Mouse (Mus musculus) lung, adult 18-20 months (tissue): ENCODE measurements around the gene Snx29.

ENCODE experiments used
- DNase-seq, 2 experiments: peaks; one replicate each; pipeline ENCODE4 v3.0.0; 2022; ENCODE audit warnings: mixed read lengths in 2 of 2

Snx29 gene

DNA sequence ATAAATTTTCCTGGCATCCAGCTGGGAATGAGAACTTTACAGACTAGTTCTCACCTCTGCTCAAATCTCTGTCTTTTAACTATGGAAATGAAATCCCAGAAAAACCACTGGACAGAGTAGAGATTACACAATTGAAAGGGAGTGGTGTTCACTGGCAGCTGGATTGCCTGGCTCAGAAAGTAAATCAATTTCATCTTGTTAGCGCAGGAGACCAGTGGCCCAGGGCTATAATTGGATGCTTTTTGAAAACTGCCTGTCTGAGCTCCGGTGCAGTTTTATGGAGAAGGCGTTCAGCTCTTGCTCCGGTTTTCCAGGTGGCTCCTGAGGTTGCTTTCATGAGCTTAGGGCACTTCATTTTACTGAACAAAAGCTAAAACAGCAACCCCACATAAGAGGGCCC is 371.7 kb downstream of the Snx29 start:
- DNase-seq, result no peak

DNA sequence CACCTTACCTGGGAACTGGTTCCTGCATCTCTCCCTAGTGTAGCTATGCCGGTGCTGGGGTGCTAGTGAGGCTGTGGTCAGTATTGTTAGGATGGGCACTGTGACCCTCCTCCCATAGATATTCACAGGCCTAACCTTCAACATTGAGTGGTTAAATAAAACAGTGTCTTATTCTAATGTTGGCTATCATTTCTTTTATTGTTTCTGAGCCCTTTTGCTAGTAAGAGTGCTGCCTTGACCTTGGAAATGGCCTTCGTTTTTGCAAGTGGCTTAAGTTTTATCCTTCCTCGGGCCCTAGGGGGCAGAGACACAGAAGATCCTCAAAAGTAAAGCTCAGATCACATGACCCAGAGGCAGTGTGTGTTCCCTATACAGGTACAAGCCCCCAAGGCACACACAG is 374.1 kb downstream of the Snx29 start:
- DNase-seq, result no peak

DNA sequence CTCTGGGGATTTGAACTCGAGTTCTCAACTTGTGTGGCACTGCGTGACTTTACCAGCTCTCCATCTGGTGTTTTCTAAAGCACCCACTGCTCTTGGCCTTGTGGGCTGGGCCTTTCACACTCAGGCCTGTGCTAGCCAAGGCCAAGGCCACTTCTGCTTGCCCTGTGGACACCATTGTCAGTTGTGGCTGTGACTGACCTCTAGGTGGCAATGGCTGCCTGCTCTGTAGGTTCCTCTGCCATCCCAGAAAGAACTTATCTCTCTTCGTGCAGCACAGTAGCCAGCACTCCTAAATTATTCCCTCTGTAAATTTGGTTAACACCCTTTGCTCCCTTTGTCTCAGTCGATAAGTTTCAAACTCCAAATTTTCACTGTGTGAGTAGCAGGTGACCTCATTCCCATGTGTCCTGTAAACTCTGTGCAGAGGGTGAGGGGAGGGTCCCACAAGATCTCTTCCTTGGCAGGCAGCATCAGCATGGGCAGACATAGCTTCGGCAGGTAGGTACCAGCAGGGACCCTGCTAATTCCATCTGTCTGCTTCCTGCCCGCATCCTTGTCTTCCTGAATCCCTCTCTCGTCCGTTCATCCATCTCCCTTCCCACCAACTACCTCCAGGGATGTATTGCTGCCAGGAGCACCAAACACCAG is 375.1 kb downstream of the Snx29 start:
- DNase-seq, result no peak

DNA sequence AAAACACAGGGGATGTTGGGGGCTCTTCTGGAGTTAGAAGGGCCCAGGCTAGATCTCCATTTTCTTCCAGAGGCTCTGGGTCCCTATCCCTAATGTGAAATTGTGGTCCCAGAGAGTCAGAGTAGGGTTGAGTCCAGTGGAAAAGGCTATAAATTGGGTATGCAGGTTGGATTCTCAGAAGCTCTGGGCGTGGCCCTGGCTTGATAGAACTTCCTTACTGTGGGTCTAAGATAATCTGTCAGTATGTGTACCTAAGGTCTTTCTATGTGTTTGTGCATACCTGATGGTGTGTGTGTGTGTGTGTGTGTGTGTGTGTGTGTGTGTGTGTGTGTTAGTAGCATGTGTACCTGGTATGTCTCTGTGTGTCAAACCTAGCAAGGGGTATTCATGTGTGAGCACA is 378.9 kb downstream of the Snx29 start:
- no peak for DNase-seq

DNA sequence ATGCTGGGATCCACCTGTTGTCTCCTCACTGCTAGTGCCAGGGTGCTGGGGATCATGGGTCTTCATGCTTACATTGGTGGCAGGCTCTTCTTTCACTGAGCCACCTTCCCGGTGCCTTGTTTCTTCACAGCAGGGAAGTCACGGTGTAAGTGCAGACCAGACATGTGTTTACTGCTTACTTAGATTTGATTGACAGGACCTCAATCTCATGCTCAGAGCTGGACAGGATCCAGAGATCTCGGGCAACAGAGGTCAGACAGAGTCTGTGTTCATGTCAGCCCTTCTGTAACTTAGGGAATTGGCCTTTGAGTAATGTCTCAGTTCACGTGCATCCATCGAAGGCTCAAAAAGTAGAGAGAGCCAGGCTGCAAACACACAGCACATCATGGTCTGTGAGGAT is 381.4 kb downstream of the Snx29 start:
- no peak for DNase-seq

DNA sequence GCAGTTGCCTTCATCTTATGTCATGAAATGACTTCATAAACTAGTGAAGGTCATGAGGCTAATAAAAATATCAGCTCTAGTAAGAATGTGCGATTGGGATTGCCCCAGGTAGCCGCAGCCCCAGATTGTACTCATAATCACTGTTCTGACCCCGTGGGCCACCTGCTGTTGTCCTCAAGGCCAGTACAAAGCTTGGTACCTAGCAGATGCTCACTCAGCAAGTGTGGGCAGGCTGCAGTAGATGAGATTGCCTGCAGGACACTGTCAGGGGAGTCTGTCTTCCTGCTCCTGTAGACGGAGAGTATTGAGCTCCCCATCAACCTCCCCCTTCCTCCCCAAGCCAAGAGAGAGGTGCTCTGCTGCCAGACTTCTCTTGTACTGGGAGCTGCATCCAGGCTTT is 382.7 kb downstream of the Snx29 start:
- no peak for DNase-seq

DNA sequence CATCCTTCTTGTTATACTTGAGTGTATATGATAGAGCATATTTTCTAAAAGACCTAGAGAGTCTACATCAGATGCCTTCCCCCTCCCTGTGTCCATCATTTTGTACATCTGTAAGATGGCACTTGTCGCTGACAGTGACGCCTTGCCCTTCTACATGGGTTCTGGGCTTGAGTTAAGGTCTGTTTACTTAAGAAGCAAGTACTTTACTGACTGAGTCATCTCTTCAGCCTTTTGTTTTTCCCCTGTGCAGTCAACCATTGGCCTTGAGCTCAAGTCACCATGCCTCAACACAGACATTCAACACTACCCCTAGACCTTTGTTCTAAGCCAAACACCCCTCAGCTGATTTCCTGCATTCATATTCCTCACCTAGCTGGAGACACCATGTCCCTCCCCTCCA is 385.4 kb downstream of the Snx29 start:
- DNase-seq, result no peak

DNA sequence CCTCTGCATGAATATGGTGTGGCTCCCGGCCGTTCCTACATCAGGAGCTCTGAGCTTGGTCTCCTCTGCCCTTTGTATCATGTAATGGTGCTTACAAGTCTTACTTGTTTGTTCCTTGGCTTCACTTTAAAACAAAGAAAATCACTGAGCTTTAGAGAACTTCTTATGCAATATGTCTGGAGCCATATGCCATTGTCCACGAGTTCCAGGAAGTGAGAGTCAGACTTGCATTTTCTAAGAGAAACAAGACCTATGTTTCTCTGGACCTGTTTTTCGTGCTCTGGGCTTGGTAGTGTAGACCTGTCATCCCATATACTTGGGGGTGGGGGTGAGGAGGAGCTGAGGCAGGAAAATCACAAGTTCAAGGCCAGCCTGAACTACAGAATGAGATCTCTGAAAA is 386.7 kb downstream of the Snx29 start:
- no peak for DNase-seq

DNA sequence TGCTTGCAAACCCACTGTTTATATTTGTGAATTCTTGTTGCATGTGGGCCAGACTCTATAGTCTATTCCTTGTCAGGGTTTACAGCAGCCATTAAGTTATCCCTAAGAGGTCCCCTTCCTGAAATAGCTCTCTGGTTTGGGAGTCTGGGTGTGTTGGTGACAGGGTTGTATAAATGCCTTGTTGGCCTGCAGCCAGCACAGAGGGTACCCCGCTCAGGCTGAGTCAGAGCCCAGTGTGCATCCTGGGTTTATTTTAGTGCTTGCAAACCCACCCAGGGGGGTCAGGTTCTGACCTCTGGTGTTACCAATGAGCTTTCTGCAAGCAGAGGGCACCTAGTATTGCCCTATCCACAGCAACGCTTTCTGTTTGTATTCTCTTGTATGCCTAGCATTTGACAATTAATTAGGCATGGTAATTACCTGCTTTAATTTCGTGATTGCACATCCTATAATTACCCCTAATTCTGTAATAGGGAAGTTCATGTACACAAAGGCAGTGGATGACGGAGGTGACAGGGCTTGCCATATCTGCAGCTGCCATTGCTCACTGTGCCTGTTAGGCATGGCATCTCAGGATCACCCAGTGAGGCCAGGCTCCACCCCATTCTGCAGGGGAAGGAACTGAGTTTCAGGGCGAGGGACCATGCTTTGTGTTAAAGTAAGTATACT is 387.4 kb downstream of the Snx29 start:
- no peak for DNase-seq

DNA sequence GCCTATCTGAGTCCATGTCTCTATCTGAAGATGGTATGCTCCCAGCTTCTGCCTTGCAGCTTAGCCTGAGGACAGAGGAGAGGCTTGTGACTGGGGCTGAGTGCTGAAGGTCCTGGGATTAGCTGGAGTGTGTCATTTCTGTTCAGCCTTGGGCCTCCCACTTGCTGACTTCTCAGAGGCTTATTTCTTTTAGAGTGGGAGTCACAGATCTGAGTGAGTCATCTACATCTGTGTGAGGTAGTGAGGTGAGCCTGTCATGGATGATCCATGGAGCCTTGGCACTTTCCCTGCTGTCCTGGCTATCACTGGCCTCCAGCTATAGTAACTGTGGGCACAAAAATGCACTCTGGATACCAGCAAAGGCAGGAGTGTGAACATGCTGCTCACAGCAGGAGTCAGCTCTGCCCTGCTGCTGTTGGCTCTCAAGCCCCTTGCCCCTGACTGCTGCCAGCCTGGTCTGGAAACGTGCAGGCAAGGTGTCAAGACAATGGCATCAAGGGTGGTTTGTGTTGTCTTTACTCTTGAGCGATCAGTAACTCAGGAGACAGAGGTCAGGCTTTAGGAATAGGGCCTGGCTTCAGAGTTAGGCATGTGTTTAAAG is 390.7 kb downstream of the Snx29 start:
- DNase-seq, result no peak

DNA sequence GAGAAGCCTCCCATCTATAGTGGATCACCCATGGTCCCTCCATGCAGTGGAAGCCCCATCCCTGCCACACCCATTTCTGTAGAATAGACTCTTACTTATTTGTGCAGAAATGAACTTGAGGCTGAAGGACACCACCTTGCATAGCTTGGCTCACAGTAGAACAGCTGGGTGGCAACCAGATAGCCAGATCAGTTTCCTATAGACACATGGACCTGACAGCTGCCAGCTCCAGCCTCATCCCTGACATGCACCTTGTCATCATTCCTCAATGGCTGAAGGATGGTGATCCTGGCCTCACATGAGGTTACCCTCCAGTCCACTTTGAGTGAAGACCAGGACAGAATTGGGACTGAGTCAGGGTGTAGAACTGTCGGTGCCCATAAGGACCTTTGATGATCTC is 394.2 kb downstream of the Snx29 start:
- DNase-seq, result no peak

DNA sequence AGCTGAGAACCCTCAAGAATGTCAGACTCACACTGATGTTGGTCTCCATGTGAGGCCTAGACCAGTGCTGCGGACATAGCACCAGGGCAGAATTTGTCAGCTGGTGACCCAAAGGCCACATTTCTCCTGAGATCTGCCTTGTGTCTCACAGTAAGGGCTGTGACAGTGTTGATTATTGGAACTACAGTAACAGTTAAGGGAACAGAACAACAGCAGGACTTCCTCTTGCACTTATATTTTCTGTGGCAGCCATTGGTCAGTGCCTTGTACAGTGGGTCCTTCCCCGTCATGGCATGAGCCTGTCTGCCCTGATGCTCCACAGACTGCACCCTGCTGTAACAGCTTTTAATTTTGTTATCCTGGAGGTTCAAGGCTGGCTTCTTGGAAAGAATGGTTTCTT is 403.2 kb downstream of the Snx29 start:
- DNase-seq, result no peak

DNA sequence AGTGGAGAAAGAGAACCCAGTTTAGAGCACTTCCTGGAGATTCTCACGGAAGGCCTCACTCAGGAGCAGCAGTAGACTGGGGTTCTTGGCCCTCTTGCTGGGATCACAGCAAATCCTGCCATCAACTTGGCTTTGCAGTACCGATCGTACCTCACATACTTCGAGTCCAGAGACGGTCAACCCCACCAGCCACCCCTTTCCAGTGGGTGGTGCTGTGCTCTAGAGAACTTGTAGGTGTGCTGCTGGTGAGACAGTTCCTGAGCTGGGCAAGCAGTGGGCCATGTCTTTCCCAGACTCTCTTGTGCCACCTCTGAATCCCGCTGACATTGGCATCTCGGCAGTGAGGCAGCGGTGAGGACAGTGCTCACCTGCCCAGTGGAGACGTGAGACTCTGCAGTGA is 404.6 kb downstream of the Snx29 start:
- no peak for DNase-seq

DNA sequence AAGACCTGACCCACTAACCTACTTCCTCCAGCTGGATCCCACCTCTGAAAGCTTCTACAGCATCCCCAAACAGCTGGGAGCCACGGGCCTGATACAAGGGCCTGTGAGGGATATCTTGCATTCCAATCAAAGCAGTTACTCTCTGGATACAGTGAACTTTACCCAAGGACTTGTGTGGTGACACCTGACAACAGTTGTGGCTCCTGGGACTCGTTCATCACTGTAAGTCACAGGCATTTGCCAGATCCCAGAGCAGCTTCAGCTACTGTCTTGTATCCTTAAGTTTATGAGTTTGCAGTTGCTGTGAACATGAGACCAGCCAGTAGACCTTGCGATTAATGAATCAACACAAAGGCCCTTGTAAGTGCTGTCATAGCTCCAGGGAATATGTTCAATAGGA is 405.4 kb downstream of the Snx29 start:
- DNase-seq, result no peak

DNA sequence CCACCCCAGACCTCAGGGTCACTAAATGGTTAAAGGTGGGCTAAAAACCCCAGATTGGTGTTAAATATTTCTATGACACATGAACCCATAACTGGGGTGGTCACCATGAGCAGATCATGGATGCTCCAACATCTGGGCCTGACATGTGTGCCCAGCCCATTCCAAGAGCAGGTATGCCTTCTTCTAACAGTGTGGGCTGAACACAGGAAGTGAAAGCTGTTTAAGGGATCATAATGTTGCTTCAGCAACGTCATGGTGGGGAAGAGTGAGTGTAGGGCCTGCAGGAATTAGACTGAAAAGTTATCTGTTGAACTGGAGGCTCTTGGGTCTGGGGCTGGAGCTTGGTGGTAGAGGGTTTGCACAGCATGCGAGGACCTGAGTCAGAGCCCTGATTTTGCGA is 405.9 kb downstream of the Snx29 start:
- no peak for DNase-seq

DNA sequence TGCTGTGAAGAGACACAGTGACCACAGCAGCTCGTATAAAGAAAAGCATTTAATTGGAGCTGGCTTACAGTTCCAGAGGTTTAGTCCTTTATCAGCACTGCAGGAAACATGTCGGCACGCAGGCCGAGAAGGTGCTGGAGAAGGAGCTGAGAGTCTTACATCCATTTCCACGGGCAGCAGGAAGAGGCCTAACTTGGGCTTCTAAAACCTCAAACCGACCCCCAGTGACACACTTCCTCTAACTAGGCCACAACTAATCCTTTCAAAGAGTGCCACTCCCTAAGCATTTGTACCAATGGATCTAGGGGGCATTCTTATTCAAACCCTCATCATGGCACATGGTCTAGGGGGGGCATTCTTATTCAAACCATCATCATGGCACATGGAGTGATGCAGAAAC is 406.4 kb downstream of the Snx29 start:
- no peak for DNase-seq

DNA sequence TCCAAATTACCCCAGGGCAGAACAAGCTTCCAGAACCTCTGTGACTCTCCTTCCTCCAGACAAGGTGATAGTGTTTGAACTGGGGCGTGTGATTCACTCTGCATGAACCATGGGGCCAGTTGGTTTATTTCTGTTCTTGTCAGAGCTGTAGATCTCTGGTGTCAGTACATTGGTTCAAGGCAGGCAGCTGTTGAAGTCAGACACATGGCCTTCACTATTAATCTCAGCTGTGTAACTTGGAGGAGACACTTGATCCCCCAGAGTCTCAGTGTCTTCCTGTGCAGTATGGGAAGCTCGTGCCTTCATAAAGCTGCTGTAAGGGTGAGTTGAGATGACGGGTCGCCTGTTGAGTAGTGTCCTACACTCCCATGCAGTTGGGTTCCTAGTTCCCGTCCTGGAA is 407.1 kb downstream of the Snx29 start:
- DNase-seq, result no peak

DNA sequence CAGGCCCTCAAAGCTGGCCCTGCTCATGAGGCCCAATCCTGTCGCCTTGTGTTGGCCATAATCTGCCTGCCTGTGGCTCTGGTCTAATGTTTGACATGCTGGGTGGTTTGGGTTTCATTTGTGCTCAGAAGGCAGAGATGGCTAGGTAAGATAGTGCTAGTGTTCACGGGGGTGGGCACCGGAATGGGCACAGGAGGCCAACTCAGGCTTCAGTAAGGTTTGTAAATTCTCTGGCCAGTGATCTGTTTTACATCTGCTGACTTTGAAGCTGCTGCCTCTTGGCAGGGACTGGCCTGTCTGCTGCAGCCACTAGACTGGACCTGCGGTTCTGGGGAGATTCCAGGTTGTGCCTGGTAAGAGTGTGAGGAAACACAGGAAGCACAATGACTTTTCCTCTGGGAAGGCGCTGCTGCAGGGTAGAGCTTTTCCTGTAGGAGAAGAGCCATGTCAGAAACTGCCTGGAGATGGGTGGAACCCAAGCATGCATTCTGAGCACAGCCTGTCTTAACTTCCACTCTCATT is 408.4 kb downstream of the Snx29 start:
- DNase-seq, result no peak

DNA sequence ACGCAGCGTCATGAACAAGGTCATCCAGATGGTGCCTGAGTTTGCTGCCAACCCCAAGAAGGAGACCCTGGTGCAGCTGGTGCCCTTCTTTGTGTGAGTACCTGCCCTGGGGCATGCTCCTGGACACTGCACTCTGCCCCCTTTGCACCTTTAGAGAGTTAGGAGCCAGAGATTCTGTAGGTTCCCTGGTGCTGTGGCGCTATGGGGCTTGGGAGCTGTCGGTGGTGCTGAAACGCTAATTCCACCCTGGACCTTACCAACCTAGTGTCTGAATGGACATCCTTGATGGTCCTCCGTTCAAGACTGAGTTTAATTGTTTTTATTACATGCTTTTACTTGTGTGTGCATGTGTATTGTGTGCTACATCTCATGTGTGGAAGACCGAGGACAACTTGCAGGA is 415.6 kb downstream of the Snx29 start:
- no peak for DNase-seq

DNA sequence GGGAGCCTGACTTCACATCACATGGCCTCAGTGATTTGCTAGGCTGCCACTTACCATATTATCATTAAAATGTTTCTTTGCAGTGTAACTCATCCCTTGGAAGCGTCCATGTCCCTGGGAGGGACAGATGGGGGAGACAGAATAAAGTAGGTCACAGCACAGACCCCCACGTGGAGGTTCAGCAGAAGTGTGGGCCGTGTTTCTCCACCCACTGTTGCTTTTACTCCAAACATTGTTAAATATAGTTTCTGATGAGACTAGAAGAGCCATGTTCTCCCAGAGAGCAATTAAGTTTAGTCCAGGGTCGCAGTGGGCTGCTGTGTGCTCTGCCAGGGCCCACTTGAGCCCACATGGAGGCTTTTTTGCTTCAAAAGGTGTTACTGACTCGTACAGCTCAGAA is 419.2 kb downstream of the Snx29 start:
- DNase-seq, result no peak

DNA sequence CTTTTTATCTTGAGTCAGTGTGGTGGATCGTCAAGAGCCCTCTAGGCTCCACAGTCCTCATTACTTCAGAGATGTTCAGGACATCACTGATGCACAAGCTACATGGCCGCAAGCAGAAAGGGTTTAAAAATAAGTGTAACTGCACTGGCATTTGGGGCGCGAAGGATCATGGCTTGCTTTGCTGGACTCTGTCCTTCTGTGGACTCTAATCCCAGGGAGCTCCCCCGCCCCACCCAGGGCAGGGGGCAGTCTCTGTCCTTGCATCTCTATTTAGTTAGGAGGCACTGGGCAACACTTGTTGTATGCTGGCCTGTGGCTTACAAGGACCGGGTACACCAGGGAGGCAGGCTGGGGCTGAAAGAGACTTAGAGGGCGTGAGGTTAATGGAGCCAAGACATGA is 419.6 kb downstream of the Snx29 start:
- DNase-seq, result no peak

DNA sequence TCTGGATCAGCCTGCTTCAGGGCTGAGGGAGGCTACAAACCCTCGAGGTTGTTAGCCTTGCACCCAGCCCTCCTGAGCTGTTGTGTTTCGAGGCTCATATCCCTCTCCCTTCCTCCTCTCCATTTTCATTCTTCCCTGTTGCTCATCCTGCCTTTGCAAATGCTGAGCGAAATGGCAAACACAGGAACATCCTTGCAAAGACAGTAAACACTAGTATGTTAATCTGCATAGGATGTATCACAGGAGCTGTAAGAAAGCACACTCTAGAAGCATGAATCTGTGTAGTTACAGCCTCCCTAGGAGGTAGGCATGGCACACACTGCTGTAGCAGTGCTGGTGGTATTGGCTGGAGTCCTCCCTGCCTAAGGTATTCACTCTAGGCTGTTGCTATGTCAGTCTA is 420.3 kb downstream of the Snx29 start:
- DNase-seq, result no peak

DNA sequence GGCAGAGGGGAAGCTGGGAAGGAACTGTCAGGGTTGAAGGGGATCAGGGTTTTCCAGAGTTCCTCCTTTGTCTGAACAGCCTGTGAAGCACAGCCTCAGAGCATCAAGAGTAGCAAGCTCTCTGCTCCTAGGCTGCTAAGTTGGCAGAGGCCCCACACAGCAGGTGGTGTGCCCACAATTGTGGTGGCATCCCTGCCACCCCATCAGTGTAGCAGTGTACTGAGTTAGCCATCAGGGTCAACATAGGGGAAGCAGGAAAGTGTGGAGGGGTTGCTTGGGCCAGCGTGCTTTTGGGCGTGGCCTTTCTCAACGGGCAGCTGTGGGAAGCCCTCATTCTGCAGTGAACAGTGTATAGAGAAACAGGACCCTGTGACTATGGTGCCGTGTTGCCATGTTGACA is 421.0 kb downstream of the Snx29 start:
- DNase-seq, result no peak

DNA sequence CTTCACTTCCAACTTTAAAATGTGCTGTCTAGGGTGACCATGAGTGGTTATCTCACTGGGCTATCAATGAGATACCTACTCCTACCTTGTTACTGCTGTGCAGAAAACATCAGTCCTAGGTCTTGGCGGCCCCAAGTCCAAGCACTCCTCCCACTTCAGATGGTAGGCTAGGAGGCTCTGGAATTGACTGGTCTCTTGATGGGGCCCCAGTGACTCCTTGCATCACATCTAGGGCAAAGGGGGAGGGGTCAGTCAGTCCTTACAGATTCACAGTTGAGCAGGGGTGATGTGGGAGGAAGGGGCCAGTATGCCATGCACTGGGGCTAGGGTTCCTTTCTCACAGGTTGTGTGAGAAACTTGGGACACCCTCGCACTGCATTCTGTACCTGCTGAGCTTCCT is 423.3 kb downstream of the Snx29 start:
- no peak for DNase-seq

DNA sequence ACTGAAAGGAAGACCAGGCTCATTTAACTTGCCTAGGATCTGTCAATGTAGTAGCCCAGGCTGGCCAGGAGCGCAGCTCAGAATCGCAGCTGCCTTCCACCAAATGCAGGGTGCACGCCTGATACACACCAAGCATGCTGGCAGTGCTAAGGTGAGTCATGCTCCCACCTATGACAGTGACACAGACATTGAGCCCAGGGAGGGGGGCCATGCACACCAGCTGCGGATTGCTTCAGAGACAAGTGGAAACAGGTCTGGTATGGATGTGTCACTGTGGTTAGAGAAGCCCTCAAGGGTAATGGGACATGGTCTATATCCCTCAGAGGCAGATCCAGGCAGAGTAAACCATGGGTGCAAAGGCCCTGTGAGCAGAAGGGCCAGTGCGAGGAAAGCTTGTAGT is 425.2 kb downstream of the Snx29 start:
- peak in 1 of 2 experiments; percentile 0 for DNase-seq
